Mouse (Mus musculus) testis, adult 2 months (tissue): ENCODE measurements at regions not wholly inside any gene's neighbourhood (a gene's known extent, or its start where the extent isn't known, plus 50 kb on each side); places are given as distances from the start of the nearest gene placed in this dataset.

Experiments
- CTCF ChIP-seq: fragments of 200-500 bp; IDR thresholded peaks from 2 replicates; pipeline ENCODE4 v1.5.1; 2012; ENCODE audit warnings: low read depth, mild to moderate bottlenecking, inconsistent platforms, low read length, moderate library complexity; ENCODE audit not compliant: control insufficient read depth, insufficient read depth, insufficient replicate concordance
- POLR2A ChIP-seq: fragments of 200-500 bp; IDR thresholded peaks from 2 replicates; pipeline ENCODE4 v1.6.1; 2012; ENCODE audit warnings: low read depth, mild to moderate bottlenecking, inconsistent platforms, low read length, moderate library complexity; ENCODE audit not compliant: control insufficient read depth

DNA sequence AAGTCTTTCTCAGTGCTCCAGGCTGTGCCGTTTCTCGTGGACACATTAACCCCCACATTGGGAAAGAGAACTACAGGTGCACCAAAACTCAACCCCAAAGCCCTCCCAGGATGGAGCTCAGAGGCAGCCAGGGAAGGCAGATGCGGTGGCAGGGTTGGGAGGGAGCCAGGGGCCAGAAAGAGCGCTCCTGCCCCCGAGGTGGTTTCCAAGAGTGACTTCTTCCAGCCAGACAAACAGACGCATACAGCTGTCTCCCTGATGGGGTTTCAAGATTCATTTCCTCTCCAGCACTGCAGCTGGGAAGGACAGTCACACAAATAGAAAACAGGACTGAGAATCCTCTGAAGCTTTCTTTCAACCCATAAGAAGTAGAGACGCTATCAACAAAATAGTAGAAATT lies 303.5 kb downstream of the Tns1 start:
- no peak for TF ChIP-seq CTCF
- no peak for TF ChIP-seq POLR2A
